Mouse (Mus musculus) embryonic facial prominence, embryonic 15.5 days (tissue): ENCODE measurements around the gene Rnf26. TPM values are rescaled to one million over a fixed set of nuclear protein-coding genes. Genes with fewer than 3 reads are reported as not detected.
"Not testable (repeated sequence)": the region's sequence is repeated elsewhere in the genome, so short reads cannot be mapped to it uniquely, and the experiment has no call there.

Source experiments
- ATAC-seq: fragments of 200-750 bp; cut with Nextera tagmentation; 2 replicates; pipeline ENCODE4 v1.8.0; 2017; ENCODE audit warnings: low read depth, moderate TSS enrichment; ENCODE audit not compliant: insufficient number of reproducible peaks, low FRiP score, low TSS enrichment
- H3K27ac ChIP-seq: fragments of 300-500 bp; sonication (generic); replicated peaks from 2 replicates; pipeline ENCODE4 v1.5.1; 2015; ENCODE audit warnings: mild to moderate bottlenecking, inconsistent platforms
- H3K27me3 ChIP-seq: fragments of 300-500 bp; sonication (generic); 2 replicates; pipeline ENCODE4 v1.6.1; 2015; ENCODE audit warnings: inconsistent platforms
- H3K36me3 ChIP-seq: fragments of 300-500 bp; sonication (generic); 2 replicates; pipeline ENCODE4 v1.6.1; 2015; ENCODE audit warnings: mild to moderate bottlenecking, inconsistent platforms
- H3K4me1 ChIP-seq: fragments of 300-500 bp; sonication (generic); 2 replicates; pipeline ENCODE4 v1.6.1; 2015; ENCODE audit warnings: inconsistent platforms
- H3K4me2 ChIP-seq: fragments of 300-500 bp; sonication (generic); replicated peaks from 2 replicates; pipeline ENCODE4 v1.6.1; 2015; ENCODE audit warnings: mild to moderate bottlenecking, inconsistent platforms
- H3K4me3 ChIP-seq: fragments of 300-500 bp; sonication (generic); replicated peaks from 2 replicates; pipeline ENCODE4 v1.5.1; 2015; ENCODE audit warnings: mild to moderate bottlenecking, inconsistent platforms
- H3K9ac ChIP-seq: fragments of 300-500 bp; sonication (generic); 2 replicates; pipeline ENCODE4 v1.6.1; 2015; ENCODE audit warnings: inconsistent platforms
- H3K9me3 ChIP-seq: fragments of 300-500 bp; sonication (generic); replicated peaks from 2 replicates; pipeline ENCODE4 v1.6.1; 2016; ENCODE audit warnings: inconsistent platforms
- WGBS: fragments of 180-500 bp; shearing (Covaris S2); methylation state at CpG from one replicate; pipeline ENCODE4 v1.1.7; 2015; 5-methylcytosine and 5-hydroxymethylcytosine counted together
- polyA plus RNA-seq: library from polyadenylated mRNA; unstranded; fragments of >200 nt; fragmentation: Nextera tagmentation; extraction: Ambion mirVana; gene quantifications from 2 replicates; pipeline ENCODE4 v1.2.1, GENCODE M21; 2015

Rnf26 gene
- polyA plus RNA-seq, 1 experiment from 2014 or later, result 68.0 TPM

DNA sequence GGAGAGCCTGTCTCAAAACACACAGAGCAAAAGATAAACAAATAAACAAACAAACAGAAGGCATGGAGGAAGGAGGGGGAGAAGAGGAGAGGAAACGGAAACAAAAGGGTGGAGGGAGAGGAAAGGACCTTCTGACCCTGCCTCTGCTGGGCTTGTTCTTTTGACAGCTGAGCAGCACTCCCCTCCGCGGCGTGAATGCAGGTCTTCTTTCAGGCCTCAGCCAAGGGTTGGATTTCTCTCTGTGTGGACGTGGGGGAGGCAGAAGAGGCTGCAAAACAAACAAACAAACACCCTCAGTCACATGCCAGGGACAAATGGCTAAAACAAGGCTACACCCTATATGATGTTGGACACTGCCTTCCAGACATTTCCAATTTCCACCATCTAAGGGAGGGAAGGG lies 11.7 kb upstream of the Rnf26 start:
- Histone ChIP-seq H3K27ac (0 out of 2 replicates have a peak overlapping the region, but pooled peaks have one; percentile 56), H3K4me1 (peaks cover 20% of the 10 kb centered on the region), H3K9me3 (no peaks in the 10 kb centered on the region), H3K27me3 (no peaks in the 10 kb centered on the region), H3K9ac (no peak overlapping the region), H3K4me2 (no peak overlapping the region), H3K4me3 (no peak overlapping the region), H3K36me3 (no peaks in the 10 kb centered on the region)
- no peak for ATAC-seq
- 39% methylated on average over 5 of the region's 5 CpGs for WGBS

DNA sequence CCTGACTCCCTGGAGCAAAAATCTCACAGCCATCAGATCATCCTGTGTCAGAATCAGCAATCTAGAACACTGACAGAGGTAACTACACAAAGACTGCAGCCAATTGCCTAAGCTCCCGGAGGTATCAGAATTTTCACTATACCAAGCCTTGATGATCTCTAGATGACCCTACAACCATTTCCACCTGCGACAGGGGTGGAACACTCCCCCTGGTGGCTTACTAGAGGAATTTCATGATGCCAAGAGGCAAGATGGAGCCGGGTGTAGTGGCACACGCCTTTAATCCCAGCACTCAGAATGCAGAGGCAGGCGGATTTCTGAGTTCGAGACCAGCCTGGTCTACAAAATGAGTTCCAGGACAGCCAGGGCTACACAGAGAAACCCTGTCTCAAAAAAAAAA lies 11.0 kb upstream of the Rnf26 start:
- Histone ChIP-seq H3K27me3 (no peaks in the 10 kb centered on the region), H3K4me3 (no peak overlapping the region), H3K4me1 (peaks cover 13% of the 10 kb centered on the region), H3K4me2 (no peak overlapping the region), H3K36me3 (no peaks in the 10 kb centered on the region), H3K27ac (no peak overlapping the region), H3K9me3 (no peaks in the 10 kb centered on the region), H3K9ac (no peak overlapping the region)
- 69% methylated on average over 6 of the region's 6 CpGs for WGBS
- no peak for ATAC-seq

DNA sequence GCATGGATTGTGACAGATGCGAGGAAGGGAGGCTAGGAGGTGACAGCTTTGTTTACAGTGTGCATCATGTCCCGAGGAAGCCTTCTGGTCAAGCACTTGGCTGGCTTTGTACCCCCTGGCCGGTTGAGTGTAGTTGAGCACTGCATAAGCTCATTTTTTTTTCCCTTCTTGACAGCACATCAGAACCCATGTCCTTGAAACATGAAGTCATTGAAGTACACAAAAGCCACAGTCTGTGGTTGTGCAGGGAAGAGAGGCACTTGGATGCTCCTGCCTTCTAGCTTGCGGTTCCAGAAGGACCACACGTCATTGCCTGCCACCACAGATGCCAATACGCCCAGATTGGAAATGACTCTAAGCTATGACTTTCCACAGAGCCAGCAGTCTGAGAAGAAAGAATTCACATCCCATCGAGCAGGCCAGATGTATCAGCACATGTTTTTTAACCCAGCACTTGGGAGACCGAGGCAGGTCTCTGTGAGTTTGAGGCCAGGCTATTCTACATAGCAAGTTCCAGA lies 6.7 kb upstream of the Rnf26 start:
- H3K4me2 ChIP-seq, result no peak overlapping the region
- no peaks in the 10 kb centered on the region for H3K4me1 ChIP-seq
- H3K27me3 ChIP-seq, result no peaks in the 10 kb centered on the region
- no peak for ATAC-seq
- H3K4me3 ChIP-seq, result no peak overlapping the region
- no peak overlapping the region for H3K9ac ChIP-seq
- no peaks in the 10 kb centered on the region for H3K36me3 ChIP-seq
- no peak overlapping the region for H3K27ac ChIP-seq
- WGBS, result 75% methylated on average over 8 of the region's 8 CpGs
- no peaks in the 10 kb centered on the region for H3K9me3 ChIP-seq

DNA sequence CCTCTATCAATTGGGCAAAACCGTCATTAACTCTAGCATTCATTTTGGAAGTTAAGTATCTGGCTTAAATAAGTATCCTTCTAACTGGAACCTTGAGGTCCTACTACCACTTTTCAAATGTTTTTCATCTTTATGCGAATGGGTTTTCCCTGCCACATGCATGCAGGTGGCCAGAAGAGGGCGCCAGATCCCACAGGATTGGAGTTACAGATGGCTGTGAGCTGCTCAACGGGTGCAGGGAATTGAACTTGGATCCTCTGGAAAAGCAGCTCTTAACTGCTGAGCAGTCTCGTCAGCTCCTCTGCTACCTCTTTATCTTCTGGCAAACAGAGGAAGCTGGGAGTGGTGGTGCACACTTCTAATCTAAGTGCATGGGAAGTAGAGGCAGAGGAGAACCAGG lies 5.7 kb upstream of the Rnf26 start:
- Histone ChIP-seq H3K9ac (no peak overlapping the region), H3K27ac (no peak overlapping the region), H3K36me3 (no peaks in the 10 kb centered on the region), H3K4me3 (no peak overlapping the region), H3K27me3 (no peaks in the 10 kb centered on the region), H3K9me3 (no peaks in the 10 kb centered on the region), H3K4me2 (no peak overlapping the region), H3K4me1 (no peaks in the 10 kb centered on the region)
- no peak for ATAC-seq
- WGBS, result 47% methylated on average over 5 of the region's 5 CpGs

DNA sequence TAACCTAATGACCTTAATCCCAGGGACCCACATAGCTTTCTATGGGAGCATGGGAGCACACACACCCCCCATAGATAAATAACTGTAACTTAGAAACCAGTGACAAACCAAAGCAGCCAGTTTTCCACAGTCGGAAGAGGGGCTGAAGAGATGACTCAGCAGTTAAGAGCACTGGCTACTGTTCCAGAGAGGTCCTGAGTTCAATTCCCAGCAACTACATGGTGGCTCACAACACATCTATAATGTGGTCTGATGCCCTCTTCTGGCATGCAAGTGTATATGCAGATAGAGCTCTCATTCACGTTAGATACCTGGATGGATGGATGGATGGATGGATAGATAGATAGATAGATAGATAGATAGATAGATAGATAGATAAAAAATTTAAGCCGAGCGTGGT lies 2.9 kb upstream of the Rnf26 start:
- Histone ChIP-seq H3K4me1 (peaks cover 12% of the 10 kb centered on the region), H3K36me3 (no peaks in the 10 kb centered on the region), H3K4me2 (no peak overlapping the region), H3K9me3 (no peaks in the 10 kb centered on the region), H3K27me3 (no peaks in the 10 kb centered on the region), H3K9ac (no peak overlapping the region), H3K4me3 (no peak overlapping the region), H3K27ac (no peak overlapping the region)
- ATAC-seq, result no peak
- 91% methylated on average over 4 of the region's 4 CpGs for WGBS

DNA sequence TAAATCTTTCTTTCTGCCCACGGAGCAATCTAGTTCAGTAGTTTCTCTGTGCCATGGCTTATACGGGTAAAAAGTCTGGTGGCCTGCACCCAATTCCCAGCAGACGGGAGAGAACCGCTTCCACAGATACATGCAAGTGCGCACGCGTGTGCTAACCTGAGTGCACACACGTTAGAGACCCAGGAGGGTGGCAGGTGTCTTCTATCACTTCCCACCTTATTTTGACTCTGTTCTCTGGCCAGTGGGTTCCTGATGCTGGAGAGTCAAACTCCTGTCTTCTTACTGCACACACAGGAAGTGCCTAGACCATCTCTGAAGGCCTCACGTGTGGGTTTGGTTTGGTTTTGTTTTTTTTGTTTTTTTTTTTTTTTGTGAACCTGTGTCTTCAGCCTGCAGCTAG lies 2.3 kb upstream of the Rnf26 start:
- H3K4me3 ChIP-seq, result no peak overlapping the region
- H3K9ac ChIP-seq, result no peak overlapping the region
- 91% methylated on average over 9 of the region's 9 CpGs for WGBS
- H3K4me1 ChIP-seq, result peaks cover 12% of the 10 kb centered on the region
- no peaks in the 10 kb centered on the region for H3K36me3 ChIP-seq
- H3K27me3 ChIP-seq, result no peaks in the 10 kb centered on the region
- ATAC-seq, result no peak
- no peak overlapping the region for H3K27ac ChIP-seq
- H3K4me2 ChIP-seq, result no peak overlapping the region
- H3K9me3 ChIP-seq, result no peaks in the 10 kb centered on the region

DNA sequence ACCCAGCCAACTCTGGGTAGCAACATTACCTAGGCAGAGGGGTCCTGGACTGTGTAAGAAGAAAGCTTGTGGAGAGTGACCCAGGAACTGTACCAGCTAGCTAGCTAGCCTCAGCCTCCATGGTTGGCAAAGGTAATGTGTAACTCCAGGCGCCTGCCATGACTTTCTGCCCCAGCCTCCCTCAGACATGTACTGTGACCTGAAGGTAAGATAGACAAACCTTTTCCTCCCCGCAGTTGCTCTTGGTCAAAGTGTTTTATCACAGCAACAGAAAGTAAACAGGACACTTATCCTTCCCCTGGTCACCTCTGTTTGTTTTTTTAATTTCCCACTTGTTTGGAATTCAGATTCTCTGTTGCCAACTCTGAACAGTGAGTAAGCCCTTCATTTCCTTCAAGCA lies 1.1 kb upstream of the Rnf26 start:
- H3K4me2 ChIP-seq, result no peak overlapping the region
- H3K4me1 ChIP-seq, result peaks cover 23% of the 10 kb centered on the region
- H3K4me3 ChIP-seq, result no peak overlapping the region
- H3K9ac ChIP-seq, result no peak overlapping the region
- no peaks in the 10 kb centered on the region for H3K9me3 ChIP-seq
- no peaks in the 10 kb centered on the region for H3K27me3 ChIP-seq
- H3K36me3 ChIP-seq, result no peaks in the 10 kb centered on the region
- WGBS, result 79% methylated on average over 2 of the region's 2 CpGs
- no peak for ATAC-seq
- H3K27ac ChIP-seq, result no peak overlapping the region

DNA sequence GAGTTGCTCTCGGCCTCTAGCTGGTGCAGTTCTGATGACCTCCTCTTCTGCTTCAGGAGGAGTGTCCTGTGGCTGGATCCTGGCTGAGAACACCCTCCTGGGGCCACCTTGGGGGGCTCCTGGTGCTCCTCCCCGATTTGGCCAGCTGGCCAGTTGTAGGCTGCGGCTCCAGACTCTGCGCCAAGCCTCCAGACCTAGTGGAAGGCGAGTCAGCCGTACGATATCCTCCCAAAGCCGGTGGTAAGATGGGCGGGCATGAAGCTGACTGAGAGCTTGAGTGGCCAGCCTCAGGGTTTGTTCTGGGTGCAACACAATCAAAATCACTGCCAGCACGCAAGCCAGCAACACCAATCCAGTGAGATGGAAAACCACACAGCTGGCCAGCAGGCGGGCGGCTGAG lies 1.4 kb downstream of the Rnf26 start:
- peak overlapping the region; percentile 79; the same call in 1 of the 2 replicates for H3K4me3 ChIP-seq
- not testable (repeated sequence) for H3K36me3 ChIP-seq, ATAC-seq, H3K27me3 ChIP-seq, H3K27ac ChIP-seq, H3K9ac ChIP-seq, H3K9me3 ChIP-seq
- 49% methylated on average over 10 of the region's 12 CpGs for WGBS
- peak overlapping the region; percentile 52 for H3K4me2 ChIP-seq
- H3K4me1 ChIP-seq, result peaks cover 49% of the 10 kb centered on the region

DNA sequence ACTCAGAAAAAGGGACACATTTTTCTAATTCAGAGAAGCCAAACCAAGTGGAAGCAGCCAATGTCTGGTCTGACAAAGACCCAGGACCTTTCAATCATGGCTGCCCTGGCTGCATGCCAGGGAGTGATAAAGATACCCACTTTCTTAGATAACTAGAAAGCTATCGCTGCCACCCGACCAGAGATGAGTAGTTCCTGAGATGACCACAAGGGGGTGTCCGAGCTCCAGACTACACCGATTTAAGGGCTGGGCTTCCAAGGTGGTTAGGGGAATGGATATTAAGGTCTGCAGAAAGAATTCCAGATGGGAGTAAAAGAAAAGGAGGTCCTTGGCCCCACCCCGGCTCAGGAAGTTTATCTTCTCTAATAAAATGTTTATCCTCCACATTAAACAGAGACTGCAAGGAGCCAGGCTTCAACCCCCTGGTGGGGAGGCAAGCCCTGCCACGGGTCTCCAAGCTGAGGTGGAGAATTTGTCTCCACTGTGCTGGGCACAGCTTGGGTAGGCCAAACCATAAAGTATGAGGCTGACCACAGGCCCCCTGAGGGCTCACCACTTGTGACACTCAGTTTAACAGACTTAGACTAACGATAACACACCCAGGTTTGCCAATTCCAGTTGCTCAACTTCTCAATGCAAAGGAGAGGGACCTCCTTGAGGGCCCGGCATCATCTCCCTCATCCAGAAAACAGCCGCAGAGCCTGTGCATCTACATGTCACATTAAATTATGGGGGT lies 3.8 kb downstream of the Rnf26 start:
- Histone ChIP-seq H3K9ac (0 out of 2 replicates have a peak overlapping the region, but pooled peaks have one; percentile 2), H3K27me3 (no peaks in the 10 kb centered on the region), H3K27ac (no peak overlapping the region), H3K36me3 (peaks cover 9% of the 10 kb centered on the region), H3K4me1 (peaks cover 55% of the 10 kb centered on the region), H3K4me2 (peak overlapping the region; percentile 40), H3K9me3 (no peaks in the 10 kb centered on the region), H3K4me3 (peak overlapping the region; percentile 21)
- 20% methylated on average over 9 of the region's 9 CpGs for whole genome bisulfite sequencing
- ATAC-seq, result no peak

DNA sequence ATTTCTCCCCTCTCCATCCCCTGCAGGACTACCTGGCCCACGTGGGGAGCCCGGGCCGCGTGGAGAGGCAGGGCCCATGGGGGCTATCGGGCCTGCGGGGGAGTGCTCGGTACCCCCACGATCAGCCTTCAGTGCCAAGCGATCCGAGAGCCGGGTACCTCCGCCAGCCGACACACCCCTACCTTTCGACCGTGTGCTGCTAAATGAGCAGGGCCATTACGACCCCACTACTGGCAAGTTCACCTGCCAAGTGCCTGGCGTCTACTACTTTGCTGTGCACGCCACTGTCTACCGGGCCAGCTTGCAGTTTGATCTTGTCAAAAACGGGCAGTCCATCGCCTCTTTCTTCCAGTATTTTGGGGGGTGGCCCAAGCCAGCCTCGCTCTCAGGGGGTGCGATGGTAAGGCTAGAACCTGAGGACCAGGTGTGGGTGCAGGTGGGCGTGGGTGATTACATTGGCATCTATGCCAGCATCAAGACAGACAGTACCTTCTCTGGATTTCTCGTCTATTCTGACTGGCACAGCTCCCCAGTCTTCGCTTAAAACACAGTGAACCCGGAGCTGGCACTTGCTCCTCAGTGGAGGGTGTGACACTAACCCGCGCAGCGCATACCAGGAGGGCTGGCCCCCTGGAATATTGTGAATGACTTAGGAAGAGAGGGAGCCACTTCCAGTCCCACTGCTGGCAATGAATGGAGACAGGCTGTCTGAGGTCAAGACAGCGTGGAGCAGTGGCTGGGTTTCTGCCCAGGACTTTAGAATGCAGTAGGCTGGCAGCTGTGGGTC lies 4.9 kb downstream of the Rnf26 start:
- no peak for ATAC-seq
- H3K9ac ChIP-seq, result no peak overlapping the region
- H3K4me2 ChIP-seq, result peak overlapping the region; percentile 40
- peaks cover 52% of the 10 kb centered on the region for H3K4me1 ChIP-seq
- H3K27me3 ChIP-seq, result no peaks in the 10 kb centered on the region
- peak overlapping the region; percentile 20; the same call in 1 of the 2 replicates for H3K4me3 ChIP-seq
- H3K27ac ChIP-seq, result no peak overlapping the region; the same call in 1 of the 2 replicates
- no peaks in the 10 kb centered on the region for H3K9me3 ChIP-seq
- 76% methylated on average over 31 of the region's 31 CpGs for WGBS
- peaks cover 9% of the 10 kb centered on the region for H3K36me3 ChIP-seq

DNA sequence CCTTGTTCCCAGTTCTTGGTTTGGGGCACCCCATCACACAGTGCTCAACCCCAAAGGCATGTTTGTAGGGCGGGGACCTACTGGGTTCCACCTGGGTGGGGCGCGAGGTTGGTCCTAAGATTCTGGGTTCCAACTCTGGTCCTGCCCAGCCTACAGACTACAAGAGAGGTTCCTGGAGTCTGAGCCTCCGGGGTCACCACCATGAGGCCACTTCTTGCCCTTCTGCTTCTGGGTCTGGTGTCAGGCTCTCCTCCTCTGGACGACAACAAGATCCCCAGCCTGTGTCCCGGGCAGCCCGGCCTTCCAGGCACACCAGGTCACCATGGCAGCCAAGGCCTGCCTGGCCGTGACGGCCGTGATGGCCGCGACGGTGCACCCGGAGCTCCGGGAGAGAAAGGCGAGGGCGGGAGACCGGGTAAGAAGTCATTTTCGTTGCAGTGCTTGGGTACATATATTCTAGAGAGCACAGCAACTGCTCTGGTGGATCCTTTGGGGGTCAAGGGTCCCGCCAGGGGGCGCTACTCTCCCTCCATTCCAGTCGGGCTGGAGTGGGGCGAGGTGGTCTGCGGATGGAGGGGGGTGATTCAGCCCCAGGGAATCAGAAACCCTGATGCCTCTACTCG lies 5.6 kb downstream of the Rnf26 start:
- Histone ChIP-seq H3K9me3 (no peaks in the 10 kb centered on the region), H3K4me2 (peak overlapping the region; percentile 35), H3K27me3 (no peaks in the 10 kb centered on the region), H3K4me3 (peak overlapping the region; percentile 20), H3K36me3 (peaks cover 9% of the 10 kb centered on the region), H3K4me1 (peaks cover 52% of the 10 kb centered on the region), H3K27ac (peak overlapping the region; percentile 84), H3K9ac (no peak overlapping the region)
- no peak; the same call in 1 of the 2 replicates for ATAC-seq
- 42% methylated on average over 25 of the region's 25 CpGs for WGBS
